Mouse (Mus musculus) erythroblast, embryonic 14.5 days (primary cell): ENCODE results near the gene Nudcd3.

Experiments
- GATA1 ChIP-seq: IDR thresholded peaks from 2 replicates; pipeline ENCODE4 v1.6.1; 2012; ENCODE audit warnings: low read length, inconsistent platforms, mixed read lengths
- TAL1 ChIP-seq: IDR thresholded peaks from 3 replicates; pipeline ENCODE4 v1.6.1; 2012; ENCODE audit warnings: low read length, inconsistent platforms, mixed read lengths

- TF ChIP-seq GATA1 = no peak
- no peak for TF ChIP-seq TAL1
Observed at GRCm38 (mm10) chr11:6233025-6233424, 32.8 kb upstream of the Nudcd3 start.
